Mouse (Mus musculus): Measurements from ENCODE around the gene Gba.

Gene Gba

GRCm38 (mm10) chr3:89183058-89183958, 19.4 kb upstream of the Gba start, which contains the start of gene Fam189b:
TSS of gene Fam189b (plus strand) at chr3:89183143.
- no peak for DNase-seq (ENCODE audit: low spot score)

- no peak for DNase-seq (ENCODE audit: low spot score)
Measured at GRCm38 (mm10) chr3:89183959-89184315, 18.8 kb upstream of the Gba start.

- no peak for DNase-seq (ENCODE audit: low spot score)
Measured at GRCm38 (mm10) chr3:89187197-89187596, 15.5 kb upstream of the Gba start.

DNA sequence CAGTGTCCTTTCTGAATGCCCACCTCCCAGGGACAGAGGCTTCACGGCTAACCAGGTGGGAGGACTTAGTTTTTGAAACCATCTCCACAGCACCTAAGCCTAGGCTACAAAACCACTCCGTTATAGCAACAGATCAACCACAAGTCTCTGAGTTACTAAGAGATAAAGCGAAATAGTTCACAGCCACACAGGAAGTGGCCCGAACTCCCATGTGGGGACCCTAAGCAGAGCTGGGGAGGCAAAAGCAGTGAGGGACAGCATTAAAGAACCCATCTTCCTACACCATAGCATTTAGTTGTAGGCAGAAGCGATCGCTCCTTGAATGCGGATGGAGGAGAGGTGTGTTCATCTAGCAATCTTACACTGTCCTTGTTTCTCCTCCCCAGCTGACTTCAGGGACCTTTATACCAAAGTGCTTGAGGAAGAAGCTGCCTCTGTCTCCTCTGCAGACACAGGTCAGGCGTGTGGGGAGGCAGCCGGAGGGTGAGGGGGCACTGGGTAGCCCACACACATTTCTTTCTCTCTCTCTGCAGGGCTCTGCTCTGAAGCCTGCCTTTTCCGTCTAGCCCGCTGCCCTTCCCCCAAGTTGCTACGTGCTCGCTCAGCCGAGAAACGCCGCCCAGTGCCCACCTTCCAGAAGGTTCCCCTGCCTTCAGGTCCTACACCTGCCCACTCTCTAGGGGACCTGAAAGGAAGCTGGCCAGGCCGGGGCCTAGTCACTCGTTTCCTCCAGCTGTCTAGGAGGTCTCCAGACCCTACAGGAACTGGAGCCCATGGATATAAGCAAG, 14.8 kb upstream of the Gba start:
- no peak for DNase-seq (ENCODE audit: low spot score)

GRCm38 (mm10) chr3:89188478-89188875, 14.3 kb upstream of the Gba start:
- DNase-seq (ENCODE audit: low spot score): no peak

DNA sequence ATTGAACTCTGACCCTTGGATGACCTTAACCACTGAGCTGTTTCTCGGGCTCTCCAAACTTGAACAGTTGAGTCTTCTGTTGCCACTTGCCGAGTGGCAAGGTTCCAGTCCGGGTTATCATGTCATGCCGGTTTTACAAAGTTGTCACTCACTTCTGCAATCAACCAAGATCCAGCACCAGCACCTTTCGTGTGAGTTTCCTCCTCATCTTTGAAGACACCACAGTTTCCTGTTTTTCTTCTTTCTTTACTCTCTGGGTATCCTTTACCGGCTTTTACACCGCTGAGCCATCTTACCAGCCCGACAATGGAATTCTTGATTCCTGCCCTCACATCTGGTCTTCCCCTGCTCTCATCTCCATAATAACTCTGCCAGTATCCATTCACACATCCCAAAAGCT, 12.3 kb upstream of the Gba start:
- DNase-seq (ENCODE audit: low spot score): no peak

- DNase-seq (ENCODE audit: low spot score): no peak
Measured at GRCm38 (mm10) chr3:89193351-89193750, 9.4 kb upstream of the Gba start.

GRCm38 (mm10) chr3:89193853-89194252, 8.9 kb upstream of the Gba start:
- no peak for DNase-seq (ENCODE audit: low spot score)

GRCm38 (mm10) chr3:89195979-89196877, 6.5 kb upstream of the Gba start:
- peak; percentile 71 for DNase-seq (ENCODE audit: low spot score)

DNA sequence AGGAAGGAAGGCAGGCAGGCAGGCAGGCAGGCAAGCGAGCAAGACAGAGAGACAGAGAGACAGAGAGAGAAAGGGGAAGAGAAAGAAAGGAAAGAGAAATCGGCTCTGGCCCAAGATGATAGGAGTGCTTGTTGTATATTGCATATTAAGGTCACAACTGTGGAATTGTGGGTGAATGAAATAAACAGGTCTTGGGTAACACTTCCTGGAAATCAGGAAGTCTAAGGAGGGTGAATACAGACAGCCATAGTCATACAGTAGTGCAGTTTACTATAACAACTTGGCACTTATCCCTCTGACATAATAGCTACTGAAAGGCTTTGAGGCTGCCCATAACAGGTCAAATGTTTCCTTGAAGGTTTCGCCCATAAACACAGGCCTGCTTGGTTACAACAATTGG, 2.9 kb upstream of the Gba start:
- no peak for DNase-seq (ENCODE audit: low spot score)

DNA sequence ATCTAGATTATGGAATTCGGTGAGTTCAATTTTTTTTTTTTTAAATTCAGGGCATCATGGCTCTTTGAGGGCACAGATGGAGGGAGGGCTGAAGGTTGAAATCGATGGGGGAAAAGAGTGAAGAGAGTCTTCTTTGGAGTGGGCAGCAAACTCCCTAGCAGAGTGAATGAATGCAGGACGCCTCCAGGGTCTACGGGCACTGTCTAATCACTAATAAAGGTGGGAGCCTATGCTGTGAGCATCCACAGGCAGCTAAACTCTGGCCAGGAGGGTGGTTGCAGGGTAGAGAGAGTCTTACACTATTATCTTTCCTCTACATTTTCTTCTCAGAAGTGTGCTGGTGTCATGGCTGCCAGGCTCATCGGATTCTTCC, 400 bp downstream of the Gba start:
- DNase-seq (ENCODE audit: low spot score): no peak

- DNase-seq (ENCODE audit: low spot score): no peak
Measured at GRCm38 (mm10) chr3:89206079-89206478, 3.4 kb downstream of the Gba start.

DNA sequence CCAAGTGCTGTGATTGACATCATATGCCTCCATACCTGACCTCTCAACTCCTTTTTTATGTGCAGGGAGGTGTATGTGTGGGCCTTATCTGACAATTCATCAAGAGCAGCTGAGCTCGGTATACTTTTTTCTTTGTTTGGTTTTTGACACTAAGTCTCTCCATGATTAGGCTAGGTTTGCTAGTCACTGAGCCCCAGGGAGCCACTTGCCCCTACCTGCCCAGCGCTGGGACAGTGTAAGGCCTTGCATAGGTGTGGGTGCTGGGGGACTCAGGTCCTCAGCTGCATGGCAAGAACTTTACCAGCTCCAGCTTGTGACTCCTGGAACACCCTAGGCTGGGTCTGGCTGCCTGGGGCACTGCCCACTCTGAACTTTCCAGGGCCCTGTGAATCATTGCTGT, 4.0 kb downstream of the Gba start:
- DNase-seq (ENCODE audit: low spot score): no peak

GRCm38 (mm10) chr3:89208075-89208657, 5.4 kb downstream of the Gba start:
- DNase-seq (ENCODE audit: low spot score): no peak

- no peak for DNase-seq (ENCODE audit: low spot score)
Measured at GRCm38 (mm10) chr3:89208736-89209135, 6.0 kb downstream of the Gba start.

DNA sequence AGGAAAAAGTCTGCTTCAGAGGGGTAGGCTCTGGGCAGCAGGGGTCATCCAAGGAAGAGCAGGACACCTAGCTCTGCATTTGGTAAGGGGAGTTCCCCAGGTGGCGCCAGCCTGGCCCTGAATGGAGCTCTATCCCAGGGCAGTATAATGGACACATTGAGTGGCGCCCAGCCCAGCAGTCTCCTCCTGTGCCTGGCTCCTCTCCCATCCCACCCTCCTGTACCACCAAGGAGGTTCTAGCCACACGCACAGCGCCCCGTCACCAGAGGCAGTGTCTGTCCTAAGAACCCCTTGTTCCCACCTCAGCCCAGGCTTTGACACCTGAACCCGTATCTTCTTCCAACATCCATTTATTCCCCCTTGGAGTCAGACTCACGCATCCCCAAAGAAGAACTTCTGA, 7.0 kb downstream of the Gba start:
- no peak for DNase-seq (ENCODE audit: low spot score)

DNA sequence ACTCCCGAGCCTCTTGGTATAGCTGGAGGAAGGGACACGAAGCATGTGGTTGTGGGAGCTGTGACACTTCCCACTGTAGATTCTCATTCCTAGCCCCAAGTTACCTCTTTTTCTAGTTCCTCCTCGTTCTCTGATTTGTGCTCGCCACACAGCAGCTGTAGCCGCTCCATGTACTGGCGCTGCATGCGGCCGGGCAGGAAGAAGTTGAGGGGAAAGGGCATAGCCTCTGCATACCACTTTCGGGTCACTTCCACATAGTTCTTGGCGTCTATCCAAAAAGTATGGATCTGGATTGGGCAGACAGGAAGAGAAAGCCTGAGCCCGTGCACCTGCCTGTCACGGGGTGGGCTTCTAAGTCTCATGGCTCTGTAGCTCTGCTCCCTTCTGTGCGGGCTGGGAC, 7.4 kb downstream of the Gba start:
- DNase-seq (ENCODE audit: low spot score): no peak

GRCm38 (mm10) chr3:89210731-89211130, 8.0 kb downstream of the Gba start:
- no peak for DNase-seq (ENCODE audit: low spot score)

DNA sequence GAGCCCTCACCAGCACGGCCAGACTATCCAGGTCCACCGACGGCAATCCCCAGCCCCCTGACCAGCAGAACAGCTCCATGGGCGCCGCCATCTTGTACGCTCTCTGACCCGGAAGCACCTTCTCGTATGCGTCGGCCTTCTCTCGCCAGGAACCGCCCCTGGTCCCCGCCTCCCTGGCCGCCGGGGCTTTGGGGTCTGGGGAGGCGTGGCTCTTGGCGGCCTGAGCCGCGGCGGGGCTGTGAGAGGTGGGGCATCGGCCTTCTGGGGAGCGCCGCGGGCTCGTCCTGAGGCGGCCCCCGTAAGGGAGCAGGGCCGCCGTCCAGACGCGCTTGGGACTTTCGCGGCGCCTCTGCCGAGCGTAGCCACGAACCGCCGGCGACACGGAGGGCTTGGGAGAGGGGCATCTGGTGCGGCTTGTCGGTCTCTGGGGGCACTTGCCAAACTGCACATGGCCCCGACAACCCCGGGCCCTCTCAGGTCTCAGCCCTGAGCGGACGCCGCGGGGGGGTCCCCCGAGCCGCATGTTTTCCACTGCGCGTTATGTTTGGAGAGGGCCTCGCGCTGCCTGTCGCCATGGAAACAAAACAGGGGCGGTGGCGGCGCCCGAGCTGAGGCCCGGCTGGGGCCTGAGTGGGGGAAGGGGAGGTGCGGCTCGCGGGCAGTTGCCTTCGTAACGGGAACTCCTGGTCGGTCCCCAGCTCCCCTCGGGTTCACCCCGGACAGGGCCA, 11.2 kb downstream of the Gba start:
- DNase-seq (ENCODE audit: low spot score): peak; percentile 81

DNA sequence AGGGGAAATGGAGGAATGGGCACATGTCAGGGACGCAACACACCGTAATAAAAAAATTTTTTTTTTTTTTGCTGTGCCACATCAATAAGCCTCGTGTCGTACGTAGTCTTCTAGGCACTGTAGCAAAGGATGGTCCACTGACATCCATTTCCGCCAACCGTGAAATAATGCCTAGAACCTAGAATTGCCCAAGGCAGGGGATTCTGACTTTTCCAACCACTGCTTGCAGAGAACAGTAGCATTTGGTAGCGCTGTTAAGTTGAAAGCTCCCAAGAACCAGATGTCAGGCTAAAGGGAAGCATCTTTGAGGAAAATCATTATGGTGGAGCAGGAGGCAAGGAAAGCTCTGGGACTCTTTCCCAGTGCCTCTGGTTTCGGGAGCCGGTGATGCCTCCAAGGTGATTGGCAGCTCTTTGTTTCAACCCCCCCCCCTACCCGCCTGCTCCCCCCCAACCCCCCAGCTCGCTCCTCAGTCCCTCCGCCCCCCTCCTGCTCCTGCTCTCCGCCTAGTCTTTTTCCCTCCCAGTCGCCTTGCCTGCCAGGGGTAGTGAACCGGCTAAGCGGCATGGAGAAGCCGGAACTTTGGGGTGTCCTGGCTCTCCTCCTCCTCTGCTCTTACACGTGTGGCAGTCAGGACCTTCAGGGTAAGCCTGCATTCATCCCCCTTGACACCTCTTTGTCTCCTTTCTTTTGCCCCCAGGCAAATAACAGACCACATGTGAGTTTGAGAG, 12.1 kb downstream of the Gba start, which contains the start of gene Thbs3:
Thbs3 (plus strand) TSS at position 500 of the 731 bp plus-strand sequence.
- DNase-seq (ENCODE audit: low spot score): no peak
